Mouse (Mus musculus) fat pad, adult 2 months (tissue): ENCODE data around the gene Steap3.
"Not testable (repeated sequence)": the region's sequence is repeated elsewhere in the genome, so short reads cannot be mapped to it uniquely, and the experiment has no call there.

Experiments used
- DNase-seq: peaks from one replicate; pipeline ENCODE4 v3.0.0-alpha.2; 2011; ENCODE audit warnings: low read depth, low spot score; ENCODE audit errors: extremely low read depth

The Steap3 gene

DNA sequence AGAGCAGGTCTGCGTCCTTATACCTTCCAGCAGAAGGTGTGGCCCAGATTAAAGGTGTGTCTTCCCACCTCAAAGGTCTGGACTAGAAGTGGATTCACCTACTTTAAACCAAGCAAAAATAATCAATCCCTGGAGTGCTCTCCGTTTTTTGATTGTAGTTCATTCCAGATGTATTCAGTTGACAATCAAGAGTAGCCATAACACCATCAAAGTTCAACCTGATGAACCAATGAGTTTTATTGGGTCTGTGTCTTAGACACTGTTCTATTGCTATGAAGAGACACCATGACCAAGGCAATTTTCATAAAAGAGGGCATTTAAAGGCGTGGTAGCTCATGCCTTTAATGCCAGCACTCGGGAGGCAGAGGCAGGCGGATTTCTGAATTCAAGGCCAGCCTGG, at the start of gene Steap3:
Gene Steap3, minus strand, starts transcription at position 101 of the 400 bp plus-strand sequence.
- DNase-seq: no peak

DNA sequence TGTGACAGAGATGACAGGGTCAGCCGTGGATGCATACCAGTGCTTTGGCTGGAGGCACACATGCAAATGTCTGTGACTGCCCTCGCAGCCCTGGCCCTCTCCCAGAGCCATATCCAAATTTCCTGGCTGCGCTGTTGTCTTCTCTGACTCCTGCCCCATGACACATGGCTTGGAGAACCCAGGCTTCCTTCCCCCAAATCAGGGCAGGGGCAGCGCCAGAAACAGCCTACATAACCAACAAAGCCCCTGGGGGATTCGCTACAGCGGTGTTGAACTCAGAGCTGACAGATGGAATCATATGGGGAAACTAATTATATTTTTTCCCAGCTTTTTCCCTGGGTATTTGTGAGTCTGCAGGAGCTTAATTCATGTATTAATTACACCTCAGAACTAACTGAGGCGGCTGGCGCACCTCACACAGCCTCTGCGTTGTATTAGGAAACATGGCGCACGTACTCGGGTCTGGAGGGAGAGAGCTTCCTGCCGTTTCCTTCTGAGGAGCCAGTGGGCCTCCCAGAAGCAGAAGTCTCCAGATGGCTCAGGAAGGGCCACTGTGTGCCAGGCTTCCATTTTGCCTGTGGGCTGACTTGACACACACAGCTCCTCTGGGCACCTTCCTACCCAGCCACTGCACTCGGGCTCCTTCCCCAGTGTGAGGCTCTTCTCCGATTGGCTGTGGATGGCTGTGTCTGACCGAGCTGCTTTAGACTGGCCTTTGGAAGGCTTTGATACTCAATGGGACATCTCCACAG, 48.9 kb upstream of the Steap3 start:
- DNase-seq: no peak

GRCm38 (mm10) chr1:120305801-120306200, 33.3 kb upstream of the Steap3 start:
- no peak for DNase-seq

- no peak for DNase-seq
Measured at GRCm38 (mm10) chr1:120296936-120297335, 24.4 kb upstream of the Steap3 start.

DNA sequence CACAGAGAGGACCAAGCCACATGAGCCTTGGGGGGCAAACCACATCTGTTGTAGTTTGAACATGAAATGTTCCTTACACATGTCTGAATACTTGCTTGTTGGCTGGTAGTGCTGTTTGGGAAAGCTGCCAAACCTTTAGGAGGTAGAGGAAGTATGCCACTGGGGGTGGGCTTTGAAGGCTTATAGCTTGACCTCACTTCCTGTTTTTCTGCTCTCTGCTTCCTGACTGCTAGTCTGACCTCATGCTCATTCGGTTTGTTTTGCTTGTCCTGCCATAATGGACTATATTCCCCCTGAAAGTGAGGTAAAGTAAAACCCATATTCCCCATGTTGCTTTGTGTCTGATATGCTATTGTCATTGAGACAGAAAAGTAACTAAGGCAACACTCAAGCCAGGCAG, 21.3 kb upstream of the Steap3 start:
- no peak for DNase-seq

DNA sequence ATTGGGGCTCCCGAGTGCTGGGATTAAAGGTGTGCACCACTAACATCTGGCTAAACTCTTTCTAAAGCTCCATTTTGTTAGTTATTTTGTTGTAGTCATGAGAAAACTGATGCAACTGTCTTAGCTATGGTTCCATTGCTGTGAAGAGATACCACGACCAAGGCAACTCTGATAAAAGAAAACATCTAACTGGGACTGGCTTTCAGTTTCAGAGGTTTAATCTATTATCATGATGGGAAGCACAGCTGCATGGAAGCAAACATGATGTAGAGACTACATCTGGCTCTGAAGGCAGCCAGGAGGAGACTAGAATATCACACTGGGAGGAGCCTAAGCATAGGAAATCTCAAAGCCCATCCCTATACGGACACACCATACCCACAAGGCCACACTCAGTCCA, 19.2 kb upstream of the Steap3 start:
- DNase-seq: no peak

GRCm38 (mm10) chr1:120289843-120290242, 17.3 kb upstream of the Steap3 start:
- DNase-seq: no peak

DNA sequence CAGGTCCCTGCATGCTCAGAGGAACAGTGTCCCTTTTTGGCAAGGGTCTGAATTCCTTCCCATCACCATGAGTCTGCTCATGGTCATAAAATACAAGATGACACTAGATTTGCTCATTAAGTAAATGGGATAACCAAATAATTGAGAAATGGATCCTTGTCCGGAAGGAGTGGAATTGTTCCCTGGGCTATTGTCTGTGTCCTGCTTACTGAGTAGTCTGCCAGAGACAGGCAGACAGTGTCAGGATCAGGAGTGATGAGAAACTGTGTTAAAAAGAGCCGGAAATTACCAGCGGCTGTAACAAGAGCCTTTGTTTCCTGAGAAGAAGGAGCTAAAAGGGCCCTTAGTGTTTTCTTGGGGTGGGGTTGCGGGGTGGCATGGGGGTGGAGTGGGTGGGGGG, 15.2 kb upstream of the Steap3 start:
- no peak for DNase-seq

GRCm38 (mm10) chr1:120276058-120276457, 3.6 kb upstream of the Steap3 start:
- DNase-seq: not testable (repeated sequence)

- DNase-seq: no peak
Measured at GRCm38 (mm10) chr1:120275224-120275623, 2.7 kb upstream of the Steap3 start.

DNA sequence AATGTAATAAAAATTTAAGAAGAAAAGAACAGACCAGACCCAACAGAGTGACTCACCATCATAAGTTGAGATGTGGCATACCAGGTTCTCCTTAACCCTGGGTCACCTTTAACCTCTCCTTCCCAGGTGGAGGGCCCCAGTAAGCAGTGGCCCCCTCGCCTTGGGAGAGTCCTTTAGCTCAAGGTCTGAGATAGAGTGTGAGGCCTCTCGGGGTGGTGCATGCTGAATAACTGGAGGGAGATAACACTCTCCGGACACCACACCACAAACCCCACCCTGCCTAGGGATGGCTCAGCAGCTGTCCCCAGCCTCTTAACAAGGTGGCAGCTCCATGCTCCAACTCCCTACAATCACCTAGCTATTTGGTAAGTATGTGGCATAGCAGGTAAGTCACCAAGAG, 1.6 kb downstream of the Steap3 start:
- no peak for DNase-seq

DNA sequence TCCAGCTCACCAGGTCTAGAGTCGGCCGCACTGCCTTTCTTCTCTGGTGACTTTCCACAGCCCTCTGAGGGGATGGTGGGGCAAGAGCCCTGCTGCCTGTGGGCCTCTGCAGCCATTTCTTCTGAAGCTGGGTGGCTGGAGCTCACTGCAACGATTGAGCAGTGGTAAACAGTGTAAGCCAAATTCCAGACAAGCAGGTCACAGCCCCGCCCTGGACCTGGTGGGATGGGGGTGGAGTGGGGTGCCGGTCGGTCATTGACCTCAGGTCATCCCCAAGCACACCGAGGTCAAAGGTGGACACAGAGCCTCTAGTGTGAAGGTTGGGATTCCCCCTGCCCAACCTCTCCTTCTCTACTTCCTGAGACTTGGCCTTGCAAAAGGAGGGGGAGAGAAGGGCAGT, 2.4 kb downstream of the Steap3 start:
- DNase-seq: no peak

DNA sequence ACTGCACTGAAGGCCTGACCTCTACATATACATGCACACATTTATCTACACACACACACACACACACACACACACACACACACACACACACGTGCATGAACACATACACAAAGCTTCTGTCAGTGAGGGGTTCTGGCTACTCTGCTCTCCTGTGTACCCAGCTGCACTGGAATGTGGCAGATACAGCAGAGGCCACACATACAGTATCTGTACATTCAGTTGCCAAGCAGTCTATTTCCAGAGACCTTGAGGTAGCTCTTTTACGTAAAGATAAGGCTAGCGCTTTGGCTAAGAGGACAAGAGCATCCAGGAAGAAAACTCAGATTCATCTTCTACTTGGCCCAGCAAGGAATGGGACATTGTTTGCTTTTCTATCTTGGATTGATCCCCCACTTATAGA, 4.9 kb downstream of the Steap3 start:
- no peak for DNase-seq

GRCm38 (mm10) chr1:120266460-120266859, 6.0 kb downstream of the Steap3 start:
- no peak for DNase-seq

DNA sequence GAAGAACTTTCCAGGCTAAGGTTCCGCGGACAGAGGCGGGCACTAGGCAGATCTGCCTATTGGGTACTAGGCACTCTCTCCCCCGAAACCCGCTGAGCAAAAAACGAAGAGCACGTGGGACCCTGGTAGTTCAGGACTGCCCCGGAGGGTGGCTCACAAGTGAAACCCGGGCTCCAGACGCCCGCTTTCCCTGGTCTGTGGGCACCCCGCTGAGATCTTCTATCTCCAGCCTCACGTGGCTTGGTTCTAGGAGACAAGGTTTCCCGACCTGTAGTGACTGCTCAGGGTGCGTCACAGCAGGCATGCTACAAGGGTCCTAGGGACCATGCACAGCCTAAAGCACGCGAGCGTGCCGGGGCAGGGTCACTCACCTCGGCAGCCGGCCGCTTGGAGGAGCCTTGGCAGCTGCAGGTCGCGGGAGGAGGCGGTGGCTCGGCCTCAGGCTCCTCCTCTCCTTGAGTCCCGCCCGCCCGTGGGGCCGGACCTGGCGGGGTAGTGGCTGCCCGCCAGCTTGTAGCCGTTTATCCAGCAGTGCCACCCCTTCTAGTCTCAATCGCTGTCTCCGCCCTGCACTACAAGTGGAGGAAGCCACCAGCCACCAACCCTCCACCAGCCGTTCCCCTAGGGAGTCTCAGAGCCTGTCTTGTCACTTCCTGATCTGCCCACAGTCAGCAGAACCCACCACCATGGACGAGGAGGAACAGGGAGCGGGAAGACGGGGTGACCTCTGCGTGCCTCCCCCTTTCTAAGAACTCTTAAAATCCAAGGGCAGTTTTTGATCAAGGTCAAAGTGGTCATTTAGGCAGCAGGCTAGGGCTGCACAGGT, 7.4 kb downstream of the Steap3 start:
- DNase-seq: no peak

DNA sequence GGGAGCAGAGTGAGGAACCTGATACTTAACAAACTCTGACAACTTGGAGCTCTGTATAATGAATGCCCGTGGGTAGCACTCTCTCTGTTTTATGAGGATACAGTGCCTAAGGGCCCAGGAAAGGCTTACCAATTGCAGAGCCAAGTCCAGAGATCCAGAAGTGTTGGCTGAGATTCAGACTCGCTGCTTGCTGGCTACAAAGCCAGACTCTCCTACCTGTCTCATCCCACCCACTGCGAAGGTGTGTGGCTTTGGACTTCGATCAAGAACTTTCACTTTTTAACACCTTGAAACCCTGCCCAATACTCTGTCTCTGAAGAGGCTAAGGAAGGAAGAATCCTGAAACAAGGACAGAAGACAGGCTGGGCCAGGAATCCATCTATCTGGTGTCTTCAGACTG, 9.3 kb downstream of the Steap3 start:
- DNase-seq: peak; percentile 30

- no peak for DNase-seq
Measured at GRCm38 (mm10) chr1:120261166-120261565, 11.3 kb downstream of the Steap3 start.

DNA sequence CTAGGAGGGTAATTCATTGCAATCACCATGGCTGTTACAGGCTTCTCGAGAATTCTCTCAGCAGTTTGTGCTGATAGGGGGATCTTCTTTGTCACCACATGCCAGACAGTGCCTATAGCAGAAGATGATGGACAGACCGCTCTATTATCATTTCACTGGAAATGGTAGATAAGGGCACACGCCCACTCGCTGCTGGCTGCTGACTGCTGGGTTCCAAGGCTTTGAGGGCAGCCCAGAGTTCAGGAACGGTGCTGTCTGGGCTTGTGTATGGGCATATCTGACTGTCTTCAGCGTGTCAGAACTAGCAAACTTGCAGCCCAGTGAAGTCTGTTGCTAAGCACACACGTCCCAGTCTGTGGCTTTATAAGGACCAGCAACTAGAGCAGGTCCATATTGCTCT, 13.3 kb downstream of the Steap3 start:
- no peak for DNase-seq

DNA sequence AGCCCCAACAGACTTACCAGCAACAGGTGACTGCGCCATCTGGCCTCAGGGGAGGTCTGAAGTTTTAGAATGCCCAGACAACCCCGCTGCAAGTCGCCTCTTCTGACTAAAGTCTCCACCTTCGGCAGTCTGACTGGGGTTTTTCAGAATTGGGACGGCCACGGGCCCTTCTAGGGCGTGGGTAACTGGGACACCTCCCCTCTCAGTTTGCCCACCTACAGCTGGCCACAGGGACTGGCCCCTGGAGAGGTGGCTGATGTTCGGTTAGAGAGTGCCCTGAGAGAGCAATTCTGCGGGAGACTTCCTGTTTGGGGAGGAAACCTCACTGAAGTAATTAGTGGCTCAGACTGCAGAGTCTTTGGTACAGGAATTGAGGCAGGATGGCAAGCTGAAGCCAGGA, 13.8 kb downstream of the Steap3 start:
- no peak for DNase-seq

DNA sequence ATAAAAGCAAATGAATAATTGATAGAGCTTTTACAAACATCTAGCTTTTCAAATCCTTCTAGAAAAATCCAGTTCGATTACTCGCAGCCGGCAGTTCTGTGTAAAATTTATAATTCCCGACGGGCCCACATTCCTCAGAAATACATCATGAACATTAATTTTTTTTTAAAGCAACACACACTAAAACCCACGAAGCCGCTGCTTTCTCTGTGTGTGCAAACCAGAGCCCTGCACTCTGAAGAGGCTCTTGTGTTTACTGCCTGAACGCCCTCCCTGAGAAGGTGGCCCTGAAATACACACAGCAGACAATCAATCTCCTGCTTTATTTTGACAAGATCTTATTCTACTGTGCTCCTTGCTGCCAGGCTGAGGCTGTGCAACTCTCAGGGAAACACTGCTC, 14.3 kb downstream of the Steap3 start:
- DNase-seq: no peak

DNA sequence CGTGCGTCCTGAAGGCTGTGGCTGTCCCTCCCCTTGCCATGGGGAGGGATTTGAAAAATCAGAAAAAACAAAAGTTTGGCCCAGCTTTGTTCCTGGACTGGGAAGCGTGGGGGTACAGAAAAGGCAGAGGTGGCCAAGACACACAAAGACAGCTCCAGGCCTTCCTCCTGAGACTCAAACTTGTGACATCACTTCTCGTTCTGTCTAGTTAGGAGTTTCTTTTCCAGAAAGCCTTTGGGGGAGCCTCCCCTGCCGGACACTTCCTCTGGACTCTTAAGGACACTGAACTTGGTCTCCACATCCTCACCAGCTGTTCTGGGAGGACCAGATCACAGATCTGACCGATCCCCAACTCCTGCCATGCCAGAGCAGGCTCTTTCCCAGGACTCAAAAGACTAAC, 18.8 kb downstream of the Steap3 start:
- no peak for DNase-seq

DNA sequence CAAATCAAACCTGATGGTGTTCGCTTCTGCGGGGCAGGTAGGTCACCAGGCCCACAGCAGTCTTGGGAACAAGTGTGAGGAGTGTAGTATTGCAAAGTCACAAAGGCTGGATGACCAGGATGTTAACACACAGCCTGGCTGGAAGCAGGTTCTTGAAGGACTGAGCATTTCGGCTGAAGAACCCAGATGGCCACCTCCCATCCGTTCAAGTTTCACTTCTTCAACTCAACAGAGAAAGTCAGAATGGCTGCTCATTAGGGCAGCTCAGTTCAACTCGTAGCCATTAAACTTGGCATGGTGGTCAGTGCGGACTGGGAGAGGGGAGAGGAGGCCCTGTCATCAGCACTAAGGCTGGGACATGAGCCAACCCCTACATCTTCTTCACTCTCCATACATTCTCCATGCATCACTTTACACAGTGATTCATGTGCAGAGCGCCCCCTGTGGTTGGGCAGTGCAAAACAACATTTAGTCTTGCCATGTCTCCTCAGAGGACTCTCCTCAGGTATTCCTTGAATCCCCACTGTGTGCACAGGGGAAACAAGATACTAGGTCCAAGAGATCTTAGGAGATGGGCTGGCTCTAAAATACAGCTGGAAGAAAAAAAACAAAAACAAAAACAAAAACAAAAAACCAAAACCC, 19.9 kb downstream of the Steap3 start:
- DNase-seq: no peak
